Mouse (Mus musculus): ENCODE data around the gene Edem1. TPM values are rescaled to one million over a fixed set of nuclear protein-coding genes. Genes with fewer than 3 reads are reported as not detected.

The Edem1 gene
- polyA plus RNA-seq, 1 experiment from 2014 or later = 18.5 TPM

- Histone ChIP-seq H3K4me2 (no peak overlapping the region), H3K4me3 (replicated peaks) (no peak overlapping the region), H3K27ac (replicated peaks) (no peak overlapping the region), H3K4me1 (replicated peaks) (no peaks in the 10 kb centered on the region), H3K9me3 (replicated peaks) (no peaks in the 10 kb centered on the region), H3K27me3 (no peaks in the 10 kb centered on the region), H3K9ac (no peak overlapping the region), H3K36me3 (replicated peaks) (no peaks in the 10 kb centered on the region)
- WGBS (ENCODE audit: insufficient replicate concordance) = 48% methylated on average over 4 of the region's 4 CpGs
- ATAC-seq (ENCODE audit: insufficient read depth) = no peak
Measured at GRCm38 (mm10) chr6:108903280-108903679, 74.8 kb downstream of the Edem1 start.

GRCm38 (mm10) chr6:108906539-108906938, 78.1 kb downstream of the Edem1 start:
- Histone ChIP-seq H3K9me3 (replicated peaks) (no peaks in the 10 kb centered on the region), H3K9ac (no peak overlapping the region), H3K27me3 (no peaks in the 10 kb centered on the region), H3K4me3 (replicated peaks) (no peak overlapping the region), H3K36me3 (replicated peaks) (no peaks in the 10 kb centered on the region), H3K4me1 (replicated peaks) (no peaks in the 10 kb centered on the region), H3K27ac (replicated peaks) (no peak overlapping the region), H3K4me2 (no peak overlapping the region)
- ATAC-seq (ENCODE audit: insufficient read depth) = no peak
- 6% methylated on average over 1 of the region's 1 CpGs for WGBS (ENCODE audit: insufficient replicate concordance)

Other genes with a start within 250 kb of the Edem1 start
- 13.2 and 14.0 TPM in 2 replicates for gene Bhlhe40, start 168.0 kb upstream of the Edem1 start, polyA plus RNA-seq (2015; fragmentation: Nextera tagmentation; extraction: Ambion mirVana)
- gene Arl8b, start 45.5 kb upstream of the Edem1 start, polyA plus RNA-seq (2015; fragmentation: Nextera tagmentation; extraction: Ambion mirVana) = 31.0 and 32.7 TPM in 2 replicates

All from liver, embryonic 15.5 days (tissue).